Mouse (Mus musculus) small intestine, adult 2 months (tissue): Measurements from ENCODE around the gene Fbxw4. TPM values are rescaled to one million over a fixed set of nuclear protein-coding genes. Genes with fewer than 3 reads are reported as not detected.
A peak's percentile ranks its signal among the peaks of the same experiment; 100 is the strongest.

Source experiments
- H3K27ac ChIP-seq: fragments of 200-500 bp; 2 replicates; pipeline ENCODE4 v1.5.1; 2012; ENCODE audit warnings: low read depth, low read length, control low read depth, inconsistent platforms; ENCODE audit not compliant: insufficient read depth
- H3K27me3 ChIP-seq: fragments of 200-500 bp; 2 replicates; pipeline ENCODE4 v1.6.1; 2012; ENCODE audit warnings: mild to moderate bottlenecking, moderate library complexity, low read length, inconsistent platforms; ENCODE audit not compliant: control insufficient read depth, insufficient read depth
- H3K36me3 ChIP-seq: fragments of 200-500 bp; 2 replicates; pipeline ENCODE4 v1.6.1; 2012; ENCODE audit warnings: mild to moderate bottlenecking, low read length, control low read depth, inconsistent platforms; ENCODE audit not compliant: control insufficient read depth, insufficient read depth
- H3K4me1 ChIP-seq: fragments of 200-500 bp; 2 replicates; pipeline ENCODE4 v1.6.1; 2012; ENCODE audit warnings: low read length, inconsistent platforms, mixed read lengths; ENCODE audit not compliant: control insufficient read depth, insufficient read depth, insufficient read length
- H3K4me3 ChIP-seq: fragments of 200-500 bp; 2 replicates; pipeline ENCODE4 v1.5.1; 2012; ENCODE audit warnings: low read depth, mild to moderate bottlenecking, control low read depth, inconsistent platforms, low read length, moderate library complexity
- CTCF ChIP-seq: fragments of 200-500 bp; IDR thresholded peaks from 2 replicates; pipeline ENCODE4 v1.5.1; 2012; ENCODE audit warnings: low read depth, mild to moderate bottlenecking, control low read depth, inconsistent platforms, low read length, moderate library complexity, mixed read lengths; ENCODE audit not compliant: insufficient replicate concordance, insufficient read length; ENCODE audit errors: extremely low read depth
- POLR2A ChIP-seq: fragments of 200-500 bp; IDR thresholded peaks from 2 replicates; pipeline ENCODE4 v1.6.1; 2012; ENCODE audit warnings: low read depth, mild to moderate bottlenecking, control low read depth, inconsistent platforms, low read length, moderate library complexity
- WGBS: fragments of 180-500 bp; shearing (Covaris S2); methylation state at CpG from one replicate; pipeline ENCODE4 v1.1.7; 2018; 5-methylcytosine and 5-hydroxymethylcytosine counted together
- polyA plus RNA-seq: library from polyadenylated mRNA; depleted of rRNA; stranded (reverse); fragments of >200 nt; gene quantifications from 2 replicates; pipeline ENCODE4 v1.2.3, GENCODE M21; 2012

The Fbxw4 gene
- polyA plus RNA-seq, 1 experiment = 44.8 TPM

DNA sequence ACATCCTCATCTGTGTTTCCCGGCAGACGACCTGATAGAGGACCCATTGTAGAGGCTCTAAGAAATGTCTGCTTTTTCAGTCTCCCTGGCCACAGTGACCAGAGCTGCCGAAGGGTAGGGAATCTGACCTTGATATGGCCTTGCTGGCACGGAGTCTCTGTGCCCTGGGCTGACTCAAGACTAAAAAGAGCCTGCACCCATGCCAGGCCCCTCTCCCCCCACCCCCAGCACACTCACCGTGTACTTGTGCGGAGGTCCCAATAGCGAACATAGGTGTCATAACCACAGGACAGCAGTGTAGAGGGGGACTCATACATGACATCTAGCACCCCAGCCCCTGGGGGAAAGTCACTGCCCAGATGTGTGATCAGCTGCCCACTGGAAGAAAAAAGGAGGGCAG lies 80.7 kb downstream of the Fbxw4 start:
- no peaks in the 10 kb centered on the region for H3K27me3 ChIP-seq
- H3K27ac ChIP-seq = no peak overlapping the region
- TF ChIP-seq CTCF (no peak), POLR2A (no peak)
- WGBS = 91% methylated on average over 7 of the region's 7 CpGs
- H3K4me1 ChIP-seq = peaks cover 28% of the 10 kb centered on the region
- H3K36me3 ChIP-seq = peaks cover 11% of the 10 kb centered on the region; the same call in 1 of the 2 replicates
- H3K4me3 ChIP-seq = no peak overlapping the region

DNA sequence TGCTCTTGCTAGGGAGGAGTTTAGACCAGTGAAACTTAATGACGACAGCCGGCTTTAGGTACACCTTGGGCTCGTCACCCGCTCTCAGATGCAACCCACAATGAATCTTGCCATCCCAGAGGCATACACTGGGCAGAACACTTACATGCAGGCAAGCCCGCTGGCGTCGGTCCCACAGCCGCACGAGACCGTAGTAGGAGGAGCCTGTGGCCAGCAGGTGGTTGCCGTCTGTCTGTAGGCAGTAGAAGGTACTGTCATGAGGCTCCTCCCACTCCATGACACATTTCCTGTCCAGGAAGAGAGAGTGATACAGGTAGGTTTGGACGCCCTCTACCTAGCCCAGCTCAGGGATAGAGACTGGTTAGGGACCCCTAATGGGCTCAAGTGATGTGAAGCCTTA lies 81.1 kb downstream of the Fbxw4 start:
- peaks cover 11% of the 10 kb centered on the region; the same call in 1 of the 2 replicates for H3K36me3 ChIP-seq
- H3K4me1 ChIP-seq = peaks cover 28% of the 10 kb centered on the region
- no peak overlapping the region for H3K4me3 ChIP-seq
- no peaks in the 10 kb centered on the region for H3K27me3 ChIP-seq
- no peak overlapping the region for H3K27ac ChIP-seq
- WGBS = 78% methylated on average over 12 of the region's 12 CpGs
- TF ChIP-seq CTCF (no peak), POLR2A (no peak)

DNA sequence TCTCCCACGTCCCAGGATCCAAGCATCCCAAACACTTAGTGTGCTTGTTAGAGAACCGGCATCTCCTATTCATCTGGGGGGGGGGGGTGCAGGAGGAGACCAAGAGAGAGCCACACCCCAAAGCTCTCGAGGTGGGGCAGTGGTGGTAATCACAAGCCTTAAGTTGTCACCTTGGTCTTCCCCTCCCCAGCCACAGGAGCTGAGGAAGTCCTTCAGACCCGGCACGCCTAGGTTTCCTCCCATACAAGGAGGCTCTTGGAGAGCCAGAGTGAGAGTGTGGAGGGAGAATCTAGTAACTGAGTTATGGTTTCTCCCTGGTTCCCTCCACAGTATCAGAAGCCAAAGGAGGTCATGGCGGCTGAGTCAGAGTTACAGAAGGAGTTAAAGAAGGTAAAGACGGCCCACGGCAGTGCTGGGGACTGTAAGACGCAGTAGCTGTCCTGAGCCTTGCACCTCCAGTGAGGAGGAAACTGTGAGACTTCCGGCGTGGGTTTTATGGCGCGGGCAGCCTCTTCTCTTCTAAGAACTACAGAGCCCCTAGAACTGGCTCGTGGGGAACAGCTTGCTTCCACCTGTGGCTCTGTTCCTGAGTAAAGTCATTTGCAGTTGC lies 82.9 kb downstream of the Fbxw4 start:
- Histone ChIP-seq H3K4me3 (no peak overlapping the region), H3K27ac (peak overlapping the region; percentile 26; the same call in 1 of the 2 replicates), H3K27me3 (no peaks in the 10 kb centered on the region), H3K36me3 (peaks cover 11% of the 10 kb centered on the region; the same call in 1 of the 2 replicates), H3K4me1 (peaks cover 28% of the 10 kb centered on the region)
- TF ChIP-seq CTCF (no peak), POLR2A (no peak)
- 70% methylated on average over 14 of the region's 14 CpGs for WGBS

DNA sequence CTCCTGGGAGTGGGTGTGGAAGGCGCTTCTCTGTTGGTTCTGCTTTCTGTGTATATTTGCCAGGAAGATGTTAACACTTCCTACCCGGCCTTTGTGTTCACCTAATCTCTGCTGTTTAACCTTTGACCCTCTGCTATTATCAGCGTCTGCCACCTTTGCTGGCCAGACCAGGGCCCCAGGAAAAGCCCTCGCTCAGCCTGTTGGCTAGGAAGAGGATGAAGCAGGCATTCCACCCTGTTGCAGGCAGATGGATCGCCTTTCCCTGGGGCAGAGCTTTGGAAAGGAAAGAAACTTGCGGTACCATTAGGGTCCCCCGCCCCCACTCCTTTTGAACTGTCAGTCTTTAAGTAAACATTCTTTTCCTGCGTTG lies 84.5 kb downstream of the Fbxw4 start:
- Histone ChIP-seq H3K27me3 (no peaks in the 10 kb centered on the region), H3K27ac (0 out of 2 replicates have a peak overlapping the region, but pooled peaks have one; percentile 36), H3K4me1 (peaks cover 28% of the 10 kb centered on the region), H3K4me3 (peak overlapping the region; percentile 47), H3K36me3 (peaks cover 11% of the 10 kb centered on the region; the same call in 1 of the 2 replicates)
- WGBS = 13% methylated on average over 8 of the region's 8 CpGs
- TF ChIP-seq CTCF (no peak), POLR2A (no peak)

DNA sequence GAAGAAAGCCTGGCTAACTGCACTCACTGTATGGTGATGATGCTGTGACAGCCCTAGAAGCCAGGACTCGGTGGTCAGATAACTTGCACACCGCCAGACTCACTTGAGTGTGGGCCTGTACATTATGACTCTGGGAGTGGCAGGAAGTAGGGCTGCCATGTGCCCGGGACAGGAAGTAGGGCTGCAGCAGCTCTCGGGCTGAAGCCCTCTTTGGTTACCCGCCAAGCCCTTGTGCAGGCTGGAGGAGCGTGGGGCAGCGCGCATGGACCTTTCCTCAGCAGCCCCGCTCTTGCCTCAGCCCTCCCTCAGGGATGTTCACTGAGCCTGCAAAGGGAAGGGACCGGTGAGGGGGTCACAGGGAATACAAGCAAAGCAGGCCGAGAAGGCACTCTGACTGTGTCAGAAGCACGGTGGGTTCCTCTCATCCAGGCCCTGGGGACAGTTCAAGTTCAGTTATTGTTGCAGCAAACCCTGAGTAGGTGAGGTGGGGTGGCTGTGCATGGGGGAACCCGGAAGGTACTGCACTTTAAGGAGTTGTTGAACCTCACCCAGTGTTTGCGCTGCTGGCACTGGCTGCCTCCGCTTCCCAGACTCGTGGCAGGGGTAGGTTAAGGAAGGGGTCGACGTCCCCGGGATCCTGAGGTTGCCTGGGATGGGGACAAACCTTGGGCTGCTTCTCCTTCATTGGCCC lies 85.0 kb downstream of the Fbxw4 start:
- TF ChIP-seq CTCF (no peak), POLR2A (no peak)
- peaks cover 11% of the 10 kb centered on the region; the same call in 1 of the 2 replicates for H3K36me3 ChIP-seq
- H3K4me3 ChIP-seq = peak overlapping the region; percentile 47
- H3K4me1 ChIP-seq = peaks cover 28% of the 10 kb centered on the region
- no peaks in the 10 kb centered on the region for H3K27me3 ChIP-seq
- 21% methylated on average over 19 of the region's 19 CpGs for WGBS
- peak overlapping the region; percentile 36 for H3K27ac ChIP-seq

DNA sequence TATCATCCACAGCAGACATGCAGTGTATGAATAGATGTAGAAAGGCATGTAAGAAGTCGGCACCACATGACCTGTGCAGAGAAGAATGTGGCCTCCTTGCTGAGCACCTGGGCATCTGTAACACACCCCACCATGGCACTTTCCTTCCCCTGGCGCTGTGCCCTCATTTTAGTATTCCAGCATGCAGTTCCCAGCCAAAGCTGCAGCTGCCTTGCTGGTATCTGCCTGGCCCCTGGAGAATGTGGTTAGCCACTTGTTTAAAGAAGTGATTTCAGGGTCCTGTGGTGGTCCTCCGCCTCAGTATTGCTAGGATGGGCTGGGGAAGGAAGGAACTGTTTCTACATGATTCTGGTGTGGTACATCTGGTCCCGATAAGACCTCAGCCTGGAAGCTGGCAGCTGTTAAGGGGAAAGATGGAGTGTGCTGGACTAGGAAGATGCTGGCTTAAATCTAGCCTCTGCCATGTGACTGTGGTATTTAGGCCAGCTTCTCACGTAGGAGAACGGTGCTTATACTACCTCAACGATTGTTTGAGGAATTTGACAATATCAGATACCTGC lies 85.7 kb downstream of the Fbxw4 start:
- WGBS = 37% methylated on average over 7 of the region's 7 CpGs
- Histone ChIP-seq H3K4me3 (no peak overlapping the region), H3K27ac (no peak overlapping the region), H3K36me3 (peaks cover 10% of the 10 kb centered on the region; the same call in 1 of the 2 replicates), H3K27me3 (no peaks in the 10 kb centered on the region), H3K4me1 (peaks cover 28% of the 10 kb centered on the region)
- no peak for TF ChIP-seq CTCF
- no peak for TF ChIP-seq POLR2A

DNA sequence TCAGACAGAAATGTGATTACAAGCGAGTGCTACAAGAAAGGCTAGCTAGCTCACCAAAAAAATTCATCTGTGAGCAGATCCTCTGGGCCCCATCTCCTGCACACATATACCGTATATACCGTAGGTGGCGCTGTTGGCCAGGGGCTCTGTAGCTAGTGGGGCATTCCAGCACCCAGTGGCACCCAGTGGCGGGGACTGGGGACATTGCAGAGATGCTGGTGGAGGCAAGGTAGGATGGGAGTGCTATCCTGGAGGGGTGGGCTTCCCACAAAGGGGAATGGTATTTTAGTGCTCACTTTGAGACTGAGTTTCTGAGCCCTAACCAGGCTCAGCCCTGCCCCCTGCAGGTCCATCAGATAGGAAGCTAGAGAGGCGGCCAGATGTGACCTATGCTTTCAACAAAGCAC lies 86.2 kb downstream of the Fbxw4 start:
- peaks cover 8% of the 10 kb centered on the region; the same call in 1 of the 2 replicates for H3K36me3 ChIP-seq
- H3K27ac ChIP-seq = no peak overlapping the region
- no peaks in the 10 kb centered on the region for H3K27me3 ChIP-seq
- no peak overlapping the region for H3K4me3 ChIP-seq
- H3K4me1 ChIP-seq = peaks cover 28% of the 10 kb centered on the region
- WGBS = 26% methylated on average over 6 of the region's 6 CpGs
- peak; percentile 99 for TF ChIP-seq CTCF
- no peak for TF ChIP-seq POLR2A
